Mouse (Mus musculus): ENCODE data around the gene Tmem239. TPM values are rescaled to one million over a fixed set of nuclear protein-coding genes. Genes with fewer than 3 reads are reported as not detected.

Tmem239 gene
- polyA plus RNA-seq, 1 experiment, result not detected

- TF ChIP-seq GATA1 (IDR thresholded peaks at IDR 0.05; ENCODE audit: low read length), result no peak
These were observed 8.2 kb upstream of the Tmem239 start for GRCm38 (mm10) chr2:130398091-130398490.

GRCm38 (mm10) chr2:130400046-130400445 lies 6.2 kb upstream of the Tmem239 start:
- no peak for TF ChIP-seq GATA1 (IDR thresholded peaks at IDR 0.05; ENCODE audit: low read length)

- no peak for TF ChIP-seq GATA1 (IDR thresholded peaks at IDR 0.05; ENCODE audit: low read length)
These were observed 4.4 kb upstream of the Tmem239 start for GRCm38 (mm10) chr2:130401891-130402290.

GRCm38 (mm10) chr2:130404939-130405338 lies 1.3 kb upstream of the Tmem239 start, which contains the start of the genes Gm28372 and 1700020A23Rik:
Gene Gm28372, plus strand, starts transcription at chr2:130405239.
Gene 1700020A23Rik, plus strand, starts transcription at chr2:130405259.
- TF ChIP-seq GATA1 (IDR thresholded peaks at IDR 0.05; ENCODE audit: low read length), result no peak

GRCm38 (mm10) chr2:130408194-130408593 lies 1.9 kb downstream of the Tmem239 start:
- TF ChIP-seq GATA1 (IDR thresholded peaks at IDR 0.05; ENCODE audit: low read length), result no peak

- no peak for TF ChIP-seq GATA1 (IDR thresholded peaks at IDR 0.05; ENCODE audit: low read length)
These were observed 5.5 kb downstream of the Tmem239 start for GRCm38 (mm10) chr2:130411558-130412495.

GRCm38 (mm10) chr2:130412775-130413174 lies 6.5 kb downstream of the Tmem239 start:
- TF ChIP-seq GATA1 (IDR thresholded peaks at IDR 0.05; ENCODE audit: low read length), result no peak

- no peak for TF ChIP-seq GATA1 (IDR thresholded peaks at IDR 0.05; ENCODE audit: low read length)
These were observed 8.0 kb downstream of the Tmem239 start for GRCm38 (mm10) chr2:130414094-130414856.

GRCm38 (mm10) chr2:130421781-130422620 lies 15.7 kb downstream of the Tmem239 start:
- no peak for TF ChIP-seq GATA1 (IDR thresholded peaks at IDR 0.05; ENCODE audit: low read length)

GRCm38 (mm10) chr2:130423397-130424125 lies 17.3 kb downstream of the Tmem239 start:
- no peak for TF ChIP-seq GATA1 (IDR thresholded peaks at IDR 0.05; ENCODE audit: low read length)

GRCm38 (mm10) chr2:130424126-130424853 lies 18.0 kb downstream of the Tmem239 start, which contains the start of the genes Vps16 and Pced1a:
Gene Vps16, plus strand, starts transcription at chr2:130424339.
Gene Pced1a, minus strand, starts transcription at chr2:130424701.
- TF ChIP-seq GATA1 (IDR thresholded peaks at IDR 0.05; ENCODE audit: low read length), result no peak

GRCm38 (mm10) chr2:130425112-130425511 lies 18.8 kb downstream of the Tmem239 start:
- no peak for TF ChIP-seq GATA1 (IDR thresholded peaks at IDR 0.05; ENCODE audit: low read length)

- no peak for TF ChIP-seq GATA1 (IDR thresholded peaks at IDR 0.05; ENCODE audit: low read length)
These were observed 23.6 kb downstream of the Tmem239 start for GRCm38 (mm10) chr2:130429851-130430250.

- TF ChIP-seq GATA1 (IDR thresholded peaks at IDR 0.05; ENCODE audit: low read length), result no peak
These were observed 24.2 kb downstream of the Tmem239 start for GRCm38 (mm10) chr2:130430484-130430883.

Measured in G1E-ER4 (cell line).